Mouse (Mus musculus) embryonic fibroblast, embryonic 13.5 days (primary cell): ENCODE measurements around the gene Ctrc.

Source experiments
- CTCF ChIP-seq: IDR thresholded peaks from 2 replicates; pipeline ENCODE4 v1.5.1; 2011; ENCODE audit warnings: mild to moderate bottlenecking, control low read depth, low read length, moderate library complexity, borderline replicate concordance; ENCODE audit not compliant: insufficient read depth
- POLR2A ChIP-seq: IDR thresholded peaks from 2 replicates; pipeline ENCODE4 v1.6.1; 2011; ENCODE audit warnings: low read depth, mild to moderate bottlenecking, control low read depth, low read length, moderate library complexity

DNA sequence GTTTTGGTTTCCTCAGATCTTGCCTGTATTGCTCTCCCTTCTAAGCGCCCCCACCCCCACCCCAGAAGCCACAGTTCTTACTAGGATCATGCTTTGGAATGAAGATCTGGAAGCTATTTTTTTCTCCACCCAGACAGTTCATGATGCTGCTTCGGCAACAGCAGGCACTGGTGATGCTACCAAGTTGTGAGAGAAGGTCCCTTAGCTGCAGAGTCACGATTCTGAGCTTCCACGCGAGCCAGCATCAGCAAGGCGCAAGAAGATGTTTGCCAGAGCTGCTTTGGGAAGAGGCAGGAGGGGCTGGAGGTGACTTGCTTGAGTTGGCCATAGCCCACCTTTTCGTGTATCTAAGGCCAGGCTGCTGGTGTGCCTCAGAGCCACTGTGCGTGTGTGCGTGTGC is 39.3 kb upstream of the Ctrc start:
- TF ChIP-seq CTCF (no peak), POLR2A (no peak)
